Mouse (Mus musculus): Measurements from ENCODE around the gene Ngdn. TPM values are rescaled to one million over a fixed set of nuclear protein-coding genes. Genes with fewer than 3 reads are reported as not detected.
"Not testable (repeated sequence)": the region's sequence is repeated elsewhere in the genome, so short reads cannot be mapped to it uniquely, and the experiment has no call there.

Ngdn gene
- polyA plus RNA-seq, 1 experiment from 2014 or later: 61.9 TPM

DNA sequence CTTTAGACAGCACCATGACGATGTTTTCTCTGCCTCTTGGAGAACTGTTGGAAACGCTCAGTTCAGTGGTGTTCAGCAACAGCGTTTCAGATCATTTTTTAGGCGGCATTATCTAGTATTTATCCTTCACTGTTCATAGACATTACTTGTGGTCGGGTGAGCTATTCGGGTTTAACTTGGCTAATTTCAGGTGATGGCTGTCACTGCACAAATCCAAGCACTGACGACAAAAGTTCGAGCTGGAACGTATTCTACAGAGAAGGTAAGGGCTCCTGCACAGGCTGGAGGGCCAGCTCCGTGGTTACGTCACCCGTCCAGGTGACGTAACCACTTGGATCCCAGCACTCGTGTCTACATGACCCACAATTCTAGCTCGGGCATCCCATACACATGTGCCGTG, 1.6 kb downstream of the Ngdn start:
- H3K4me1 ChIP-seq (replicated peaks): peaks cover 19% of the 10 kb centered on the region
- no peaks in the 10 kb centered on the region for H3K27me3 ChIP-seq
- H3K4me2 ChIP-seq: no peak overlapping the region
- no peak overlapping the region for H3K27ac ChIP-seq (replicated peaks)
- no peak overlapping the region for H3K4me3 ChIP-seq
- H3K9ac ChIP-seq: no peak overlapping the region
- 92% methylated on average over 16 of the region's 16 CpGs for WGBS
- no peaks in the 10 kb centered on the region for H3K9me3 ChIP-seq
- no peak for ATAC-seq (ENCODE audit: low read depth)
- H3K36me3 ChIP-seq: peaks cover 35% of the 10 kb centered on the region

DNA sequence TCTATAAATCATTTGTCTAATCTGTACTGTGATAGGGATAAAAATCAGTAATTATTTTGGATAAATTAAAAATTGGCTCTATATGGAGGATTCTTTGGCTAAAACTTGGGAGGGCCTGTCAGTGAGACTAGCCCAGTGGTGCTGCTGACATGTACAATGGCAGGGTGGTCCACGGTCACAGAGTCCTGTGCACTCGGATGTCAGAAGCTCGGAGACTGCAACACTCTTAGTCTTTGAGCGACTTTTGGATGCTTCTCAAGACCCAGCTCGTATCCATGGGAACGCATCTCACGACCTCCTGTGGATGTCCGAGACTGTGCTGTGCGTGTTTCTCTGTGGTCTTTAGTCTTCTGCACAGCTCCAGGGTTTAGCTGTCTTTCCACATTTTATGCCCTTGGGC, 5.1 kb downstream of the Ngdn start:
- Histone ChIP-seq H3K9me3 (no peaks in the 10 kb centered on the region), H3K4me3 (no peak overlapping the region), H3K4me1 (replicated peaks) (peaks cover 12% of the 10 kb centered on the region), H3K27me3 (no peaks in the 10 kb centered on the region), H3K27ac (replicated peaks) (no peak overlapping the region), H3K9ac (no peak overlapping the region), H3K36me3 (peaks cover 67% of the 10 kb centered on the region), H3K4me2 (no peak overlapping the region)
- WGBS: 42% methylated on average over 9 of the region's 9 CpGs
- no peak for ATAC-seq (ENCODE audit: low read depth)

DNA sequence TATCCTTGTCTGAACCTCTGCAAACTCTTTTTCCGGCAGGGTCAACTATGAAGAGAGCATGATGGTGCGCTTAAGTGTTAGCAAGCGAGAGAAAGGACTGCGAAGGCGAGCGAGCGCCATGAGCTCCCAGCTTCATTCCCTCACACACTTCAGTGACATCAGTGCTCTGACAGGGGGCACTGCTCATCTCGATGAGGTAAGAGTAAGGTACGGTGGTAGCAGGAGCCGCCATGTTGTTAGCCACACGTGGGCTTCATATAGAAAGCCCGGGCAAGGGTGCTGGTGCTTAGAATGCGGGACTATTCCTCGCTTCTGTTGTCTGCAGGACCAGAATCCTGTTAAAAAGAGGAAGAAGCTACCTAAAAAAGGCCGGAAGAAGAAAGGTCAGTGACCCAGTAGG, 7.8 kb downstream of the Ngdn start:
- no peak overlapping the region for H3K4me3 ChIP-seq
- H3K4me2 ChIP-seq: no peak overlapping the region
- no peak overlapping the region for H3K27ac ChIP-seq (replicated peaks)
- H3K9ac ChIP-seq: no peak overlapping the region
- no peaks in the 10 kb centered on the region for H3K9me3 ChIP-seq
- peaks cover 18% of the 10 kb centered on the region for H3K4me1 ChIP-seq (replicated peaks)
- peaks cover 57% of the 10 kb centered on the region for H3K36me3 ChIP-seq
- no peaks in the 10 kb centered on the region for H3K27me3 ChIP-seq
- no peak for ATAC-seq (ENCODE audit: low read depth)
- WGBS: 92% methylated on average over 15 of the region's 15 CpGs

DNA sequence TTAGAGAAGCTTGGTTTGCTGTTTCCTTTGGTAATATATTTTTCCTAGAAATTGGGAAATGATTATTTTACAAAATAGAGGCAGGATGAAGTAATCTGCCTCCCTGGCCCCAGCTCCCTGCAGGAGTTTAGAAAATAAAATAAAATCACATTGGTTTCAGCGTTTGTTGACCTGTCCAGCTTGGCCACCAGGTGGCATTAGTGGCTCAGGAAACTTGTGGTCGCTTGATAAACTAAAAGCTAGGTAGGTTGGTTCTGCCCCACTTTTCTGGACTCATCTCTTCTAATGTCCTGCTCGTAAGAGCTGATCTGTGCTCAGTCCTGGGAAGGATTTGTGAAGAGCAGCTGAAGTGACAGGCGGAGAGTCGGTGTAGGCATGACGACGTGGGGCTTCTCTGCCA, 9.0 kb downstream of the Ngdn start:
- H3K27ac ChIP-seq (replicated peaks): no peak overlapping the region
- no peak for ATAC-seq (ENCODE audit: low read depth)
- 66% methylated on average over 7 of the region's 7 CpGs for WGBS
- H3K4me2 ChIP-seq: no peak overlapping the region
- H3K9ac ChIP-seq: no peak overlapping the region
- H3K4me1 ChIP-seq (replicated peaks): peaks cover 30% of the 10 kb centered on the region
- H3K4me3 ChIP-seq: no peak overlapping the region
- no peaks in the 10 kb centered on the region for H3K27me3 ChIP-seq
- H3K9me3 ChIP-seq: no peaks in the 10 kb centered on the region
- H3K36me3 ChIP-seq: peaks cover 50% of the 10 kb centered on the region

- no peaks in the 10 kb centered on the region for H3K27me3 ChIP-seq
- H3K4me2 ChIP-seq: no peak overlapping the region
- peaks cover 47% of the 10 kb centered on the region for H3K36me3 ChIP-seq
- no peaks in the 10 kb centered on the region for H3K9me3 ChIP-seq
- H3K4me3 ChIP-seq: no peak overlapping the region
- peaks cover 36% of the 10 kb centered on the region for H3K4me1 ChIP-seq (replicated peaks)
- 82% methylated on average over 5 of the region's 5 CpGs for WGBS
- H3K27ac ChIP-seq (replicated peaks): no peak overlapping the region
- ATAC-seq (ENCODE audit: low read depth): no peak
- H3K9ac ChIP-seq: no peak overlapping the region
Measured at GRCm38 (mm10) chr14:55025527-55025926, 10.3 kb downstream of the Ngdn start.

- no peak for ATAC-seq (ENCODE audit: low read depth)
- Histone ChIP-seq H3K36me3 (peaks cover 30% of the 10 kb centered on the region), H3K4me3 (no peak overlapping the region), H3K27me3 (no peaks in the 10 kb centered on the region), H3K4me2 (peak overlapping the region; percentile 44), H3K4me1 (replicated peaks) (peaks cover 44% of the 10 kb centered on the region), H3K9me3 (no peaks in the 10 kb centered on the region), H3K9ac (peak overlapping the region; percentile 62), H3K27ac (replicated peaks) (peak overlapping the region; percentile 90)
- WGBS: 13% methylated on average over 5 of the region's 5 CpGs
Measured at GRCm38 (mm10) chr14:55027251-55027650, 12.0 kb downstream of the Ngdn start.

DNA sequence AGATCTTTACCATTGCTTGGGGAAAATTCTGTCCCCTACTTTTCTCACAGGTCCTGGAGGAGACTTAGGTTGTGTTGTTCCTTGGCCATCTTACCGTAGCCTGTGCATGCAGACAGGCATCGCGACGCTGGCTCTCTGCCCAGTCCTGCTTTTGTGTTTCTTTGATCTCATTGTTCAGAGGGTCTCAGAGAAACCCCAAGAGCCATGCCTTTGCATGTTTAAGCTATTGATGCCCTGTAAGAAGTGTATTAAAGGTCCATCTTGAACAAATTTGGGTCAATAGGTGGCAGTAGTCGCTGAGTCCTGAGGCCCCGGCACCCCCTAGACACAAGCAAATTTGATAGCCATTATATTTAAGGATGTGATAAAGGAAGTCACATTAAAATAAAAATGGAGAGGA, 12.4 kb downstream of the Ngdn start:
- peak overlapping the region; percentile 62 for H3K9ac ChIP-seq

DNA sequence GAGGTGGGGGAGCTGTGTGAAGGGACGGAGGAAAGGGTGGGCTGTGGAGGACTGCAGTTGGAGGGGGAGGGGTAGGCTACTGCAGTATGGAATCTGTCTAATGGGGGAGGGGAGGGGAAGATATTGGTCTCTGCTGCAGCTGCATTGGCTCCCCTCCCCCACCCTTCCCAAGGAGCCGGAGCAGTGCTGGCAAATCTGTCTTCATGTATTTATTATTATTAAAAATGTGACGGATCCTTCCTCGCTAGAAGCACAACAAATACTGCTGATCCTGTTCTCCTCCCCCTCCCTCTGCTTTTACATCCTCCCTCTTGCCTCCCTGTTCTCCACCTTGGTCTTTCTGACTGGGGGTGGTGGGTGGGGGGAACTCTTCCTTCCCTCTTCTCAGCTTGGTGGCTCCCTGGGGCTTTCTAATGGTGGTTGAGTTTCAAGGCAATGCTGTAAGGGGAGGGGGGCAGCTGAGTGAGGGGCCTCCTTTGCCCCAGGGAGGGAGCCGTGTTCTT, 13.1 kb downstream of the Ngdn start:
- Histone ChIP-seq H3K4me1 (replicated peaks) (peaks cover 55% of the 10 kb centered on the region), H3K9me3 (no peaks in the 10 kb centered on the region), H3K27me3 (no peaks in the 10 kb centered on the region), H3K9ac (peak overlapping the region; percentile 58), H3K36me3 (peaks cover 19% of the 10 kb centered on the region), H3K27ac (replicated peaks) (peak overlapping the region; percentile 90), H3K4me3 (no peak overlapping the region), H3K4me2 (peak overlapping the region; percentile 44)
- 7% methylated on average over 4 of the region's 5 CpGs for WGBS
- ATAC-seq (ENCODE audit: low read depth): peak; percentile 87

More for the DNA sequence above, 12.4 kb downstream of the Ngdn start:
- Histone ChIP-seq H3K27me3 (no peaks in the 10 kb centered on the region), H3K36me3 (peaks cover 26% of the 10 kb centered on the region), H3K27ac (replicated peaks) (peak overlapping the region; percentile 90), H3K4me3 (no peak overlapping the region), H3K4me1 (replicated peaks) (peaks cover 48% of the 10 kb centered on the region), H3K4me2 (peak overlapping the region; percentile 44), H3K9me3 (no peaks in the 10 kb centered on the region)
- WGBS: 4% methylated on average over 6 of the region's 6 CpGs
- peak; percentile 17; the same call in 1 of the 2 replicates for ATAC-seq (ENCODE audit: low read depth)

DNA sequence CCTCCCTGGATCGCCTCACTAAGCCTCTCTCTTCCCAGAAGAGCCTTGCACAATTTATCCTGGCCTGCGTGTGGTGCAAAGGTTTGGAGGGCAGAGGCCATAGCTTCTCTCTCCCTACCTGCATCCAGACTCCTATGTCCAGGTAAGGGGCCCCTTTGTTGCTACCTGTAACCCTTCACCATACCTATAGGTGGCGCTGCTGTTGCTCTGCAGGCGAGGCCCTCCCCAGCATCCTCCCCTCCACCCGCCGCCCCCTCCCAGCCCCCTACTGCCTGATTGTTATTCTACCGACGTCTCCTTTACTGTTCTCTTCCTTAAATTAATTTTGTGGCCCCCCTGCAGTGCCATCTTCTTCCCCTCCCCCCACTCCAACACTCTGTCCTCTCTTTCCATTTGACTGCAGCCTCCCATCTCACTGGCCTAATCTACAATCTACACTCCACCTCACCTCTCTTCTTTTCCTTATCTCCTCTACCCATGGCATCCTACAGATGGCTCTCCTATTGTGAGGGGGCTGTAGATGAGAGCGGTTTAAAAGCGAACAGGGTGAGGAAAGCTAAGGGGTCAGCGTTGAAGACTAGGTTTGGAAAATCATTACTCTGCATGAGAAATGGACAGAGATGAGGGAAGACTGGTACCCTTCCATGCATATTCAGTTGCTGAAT, 13.9 kb downstream of the Ngdn start:
- no peaks in the 10 kb centered on the region for H3K27me3 ChIP-seq
- peaks cover 57% of the 10 kb centered on the region for H3K4me1 ChIP-seq (replicated peaks)
- peak overlapping the region; percentile 90 for H3K27ac ChIP-seq (replicated peaks)
- no peak overlapping the region for H3K4me3 ChIP-seq
- WGBS: 3% methylated on average over 11 of the region's 11 CpGs
- ATAC-seq (ENCODE audit: low read depth): peak; percentile 54
- H3K9me3 ChIP-seq: no peaks in the 10 kb centered on the region
- H3K4me2 ChIP-seq: peak overlapping the region; percentile 44
- H3K9ac ChIP-seq: peak overlapping the region; percentile 58
- H3K36me3 ChIP-seq: 0 out of 2 replicates have a peak, but pooled peaks cover 12% of the 10 kb centered on the region

DNA sequence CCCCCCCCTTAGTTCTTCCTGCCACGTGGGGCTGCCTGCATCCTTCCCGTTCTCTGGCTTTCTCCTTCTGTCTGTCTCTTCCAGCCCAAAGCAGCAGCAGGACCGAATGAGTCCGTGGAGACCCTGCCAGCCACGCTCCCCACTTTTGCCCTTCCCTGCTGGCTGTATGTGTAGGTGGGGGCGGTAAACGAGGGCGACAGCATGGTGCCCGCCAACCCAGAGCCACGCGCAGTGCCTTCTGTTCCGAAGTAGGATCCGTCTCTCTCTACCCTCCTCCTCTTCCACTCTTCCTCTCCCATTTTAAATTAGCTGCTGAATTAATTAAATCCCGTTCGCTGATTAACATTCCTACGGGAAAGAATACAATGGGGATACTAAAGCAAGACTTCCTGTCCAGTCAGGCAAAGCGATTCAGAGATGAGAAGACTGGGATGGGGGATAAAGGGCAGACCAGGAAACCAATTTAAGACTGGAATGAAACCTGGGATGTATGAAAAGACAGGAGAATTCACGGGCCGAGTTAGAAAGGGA, 17.5 kb downstream of the Ngdn start:
- peak; percentile 36; the same call in 1 of the 2 replicates for ATAC-seq (ENCODE audit: low read depth)
- no peak overlapping the region for H3K9ac ChIP-seq

DNA sequence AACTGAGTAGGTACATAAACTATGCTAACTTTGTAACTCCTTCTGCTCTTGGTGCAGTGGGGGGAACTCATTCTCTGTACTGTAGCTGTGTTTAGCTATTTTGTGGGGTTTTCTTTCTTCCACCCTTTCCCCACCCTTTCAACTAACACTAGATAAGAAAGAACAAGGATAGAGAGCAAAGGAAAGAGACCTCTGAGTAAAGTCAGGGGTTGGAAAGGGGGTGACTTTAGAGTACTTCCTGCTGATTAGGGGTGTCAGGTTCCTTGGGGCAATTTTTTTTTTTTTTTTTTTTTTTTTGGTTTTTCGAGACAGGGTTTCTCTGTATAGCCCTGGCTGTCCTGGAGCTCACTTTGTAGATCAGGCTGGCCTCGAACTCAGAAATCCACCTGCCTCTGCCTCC, 28.4 kb downstream of the Ngdn start:
- H3K9me3 ChIP-seq; H3K4me1 ChIP-seq (replicated peaks); H3K36me3 ChIP-seq; ATAC-seq (ENCODE audit: low read depth); H3K4me3 ChIP-seq; H3K27me3 ChIP-seq; H3K4me2 ChIP-seq; H3K27ac ChIP-seq (replicated peaks); H3K9ac ChIP-seq: not testable (repeated sequence)
- 75% methylated on average over 1 of the region's 2 CpGs for WGBS

More for the DNA sequence above, 17.5 kb downstream of the Ngdn start:
- Histone ChIP-seq H3K36me3 (no peaks in the 10 kb centered on the region), H3K27ac (replicated peaks) (peak overlapping the region; percentile 86), H3K9me3 (no peaks in the 10 kb centered on the region), H3K4me2 (peak overlapping the region; percentile 34), H3K4me1 (replicated peaks) (peaks cover 47% of the 10 kb centered on the region), H3K27me3 (no peaks in the 10 kb centered on the region), H3K4me3 (no peak overlapping the region)
- WGBS: 29% methylated on average over 19 of the region's 19 CpGs

DNA sequence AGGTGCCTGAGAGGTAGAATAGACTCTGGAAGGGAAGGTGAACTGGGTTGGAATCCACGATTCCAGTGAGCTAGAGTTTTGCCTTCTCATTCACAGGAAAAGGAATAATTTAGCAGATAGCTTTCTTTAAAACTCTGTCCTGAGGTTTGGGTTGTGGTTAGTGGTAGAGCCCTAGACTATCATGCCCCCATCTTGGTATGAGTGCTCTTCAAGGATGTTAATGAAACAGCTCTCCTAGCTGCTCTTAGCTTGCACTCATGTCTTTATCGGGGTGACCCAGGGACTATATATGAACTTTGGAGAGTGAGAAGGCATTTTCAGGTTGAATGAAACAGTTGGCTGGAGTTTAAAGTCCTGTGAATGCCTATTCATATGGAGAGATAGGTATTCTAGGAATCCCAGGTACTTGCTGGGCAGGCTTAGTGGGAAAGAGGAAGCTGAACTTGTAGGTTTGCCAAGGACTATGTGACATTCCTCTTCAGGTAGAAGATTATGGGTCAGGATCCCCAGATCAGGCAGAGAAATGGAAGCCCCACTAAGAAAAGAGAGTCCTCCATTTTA, 32.8 kb downstream of the Ngdn start:
- Histone ChIP-seq H3K36me3 (no peaks in the 10 kb centered on the region), H3K9ac (no peak overlapping the region), H3K4me2 (no peak overlapping the region), H3K9me3 (no peaks in the 10 kb centered on the region), H3K4me3 (no peak overlapping the region), H3K4me1 (replicated peaks) (peaks cover 15% of the 10 kb centered on the region), H3K27me3 (no peaks in the 10 kb centered on the region), H3K27ac (replicated peaks) (no peak overlapping the region)
- 82% methylated on average over 2 of the region's 2 CpGs for WGBS
- ATAC-seq (ENCODE audit: low read depth): no peak

Measured in neural tube, embryonic 13.5 days (tissue).